Mouse (Mus musculus) heart, adult 9 months (tissue): Measurements from ENCODE around the gene Kcnh2.
A peak's percentile ranks its signal among the peaks of the same experiment; 100 is the strongest.

Source experiments
- DNase-seq, 2 experiments: peaks; one replicate each; pipeline ENCODE4 v3.0.0; 2022; ENCODE audit warnings: low spot score in 2 of 2

Kcnh2 gene

DNA sequence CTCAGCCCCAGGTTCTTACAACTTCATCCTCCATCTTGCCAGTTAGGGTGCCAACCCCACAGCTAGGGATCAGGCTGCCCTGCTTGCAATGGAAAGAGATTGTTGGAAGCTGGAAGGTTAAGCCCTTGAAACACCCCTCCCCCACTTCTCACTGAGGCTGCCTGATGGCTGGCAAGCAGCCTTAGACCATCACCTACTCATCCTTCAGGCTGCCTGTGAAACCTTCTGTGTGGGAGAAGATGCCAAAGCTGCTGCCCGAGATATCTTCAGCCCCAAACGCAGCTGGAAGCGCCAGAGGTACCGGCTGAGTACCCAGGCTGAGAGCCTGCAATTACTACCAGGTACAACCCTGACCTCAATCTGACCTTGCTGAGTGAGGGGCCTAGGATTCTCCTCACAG is 28.1 kb upstream of the Kcnh2 start:
- DNase-seq: no peak

- no peak for DNase-seq
Measured at GRCm38 (mm10) chr5:24378700-24379099, 27.3 kb upstream of the Kcnh2 start.

GRCm38 (mm10) chr5:24374666-24375328 is 23.4 kb upstream of the Kcnh2 start:
- no peak for DNase-seq

DNA sequence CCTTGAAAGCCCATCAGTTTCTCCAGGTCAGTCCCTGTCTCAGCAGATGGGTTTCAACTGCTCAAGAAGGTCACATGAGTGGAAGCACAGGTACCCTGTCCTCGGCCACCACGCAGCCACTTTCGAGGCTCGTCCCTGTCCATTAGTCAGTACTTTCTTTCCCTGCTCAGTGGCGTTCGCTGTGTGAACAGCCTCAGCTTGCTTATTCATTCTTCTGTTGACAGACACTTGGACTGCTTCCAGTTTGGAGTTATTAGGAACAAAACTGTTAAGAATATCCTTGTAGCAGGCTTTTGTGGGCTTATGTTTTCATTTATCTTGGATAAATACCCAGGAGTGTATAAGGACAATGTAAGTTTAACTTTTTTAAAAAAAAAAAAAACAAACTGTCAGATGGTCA is 22.8 kb upstream of the Kcnh2 start:
- no peak for DNase-seq

- DNase-seq: no peak
Measured at GRCm38 (mm10) chr5:24373807-24374206, 22.4 kb upstream of the Kcnh2 start.

- no peak for DNase-seq
Measured at GRCm38 (mm10) chr5:24369767-24370166, 18.4 kb upstream of the Kcnh2 start.

- DNase-seq: no peak
Measured at GRCm38 (mm10) chr5:24366426-24366825, 15.0 kb upstream of the Kcnh2 start.

GRCm38 (mm10) chr5:24365528-24365927 is 14.1 kb upstream of the Kcnh2 start:
- peak in 1 of 2 experiments; percentile 43 for DNase-seq

GRCm38 (mm10) chr5:24364963-24365362 is 13.6 kb upstream of the Kcnh2 start:
- no peak for DNase-seq

DNA sequence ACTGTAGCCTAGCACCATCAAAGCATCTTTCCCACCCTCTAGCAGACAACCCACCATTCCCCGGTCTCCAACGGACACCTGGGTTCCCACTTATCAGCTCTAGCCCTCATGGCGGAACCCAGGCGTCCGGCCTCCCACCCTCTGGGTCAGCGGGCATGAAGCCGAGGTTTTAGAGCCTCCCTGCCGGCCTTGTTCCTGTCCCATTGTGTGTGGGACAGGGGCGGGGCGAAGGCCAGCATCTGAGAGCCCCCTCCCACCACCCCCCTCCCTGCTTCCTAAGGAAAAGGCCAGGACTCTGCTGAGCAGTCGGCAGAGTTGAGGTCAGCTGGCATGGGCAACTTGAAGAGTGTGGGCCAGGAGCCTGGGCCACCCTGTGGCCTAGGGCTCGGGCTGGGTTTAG is 13.1 kb upstream of the Kcnh2 start, which contains the start of gene Nos3:
Gene Nos3 (plus strand): TSS at position 303 of the 400 bp plus-strand sequence.
- DNase-seq: peak; percentile 81 to 88

DNA sequence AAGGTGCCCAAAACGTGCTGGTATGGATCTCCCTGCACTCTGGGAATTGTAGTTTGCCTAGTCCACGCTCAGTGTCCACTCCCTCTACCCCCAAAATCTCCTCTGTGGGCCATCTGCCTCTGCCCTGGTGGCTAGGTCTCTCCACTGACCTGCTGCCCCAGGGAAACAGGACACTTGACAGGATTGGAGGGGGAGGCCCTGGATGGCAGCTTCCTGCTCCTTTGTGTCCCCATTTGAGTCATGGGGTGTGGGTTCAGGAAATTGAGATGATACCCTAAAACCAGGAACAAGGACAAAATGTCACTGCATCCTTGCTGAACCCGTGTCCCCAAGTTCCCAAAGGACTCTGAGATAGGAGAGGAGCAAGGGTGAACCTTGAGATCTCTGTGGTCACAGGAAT is 12.7 kb upstream of the Kcnh2 start:
- DNase-seq: no peak

DNA sequence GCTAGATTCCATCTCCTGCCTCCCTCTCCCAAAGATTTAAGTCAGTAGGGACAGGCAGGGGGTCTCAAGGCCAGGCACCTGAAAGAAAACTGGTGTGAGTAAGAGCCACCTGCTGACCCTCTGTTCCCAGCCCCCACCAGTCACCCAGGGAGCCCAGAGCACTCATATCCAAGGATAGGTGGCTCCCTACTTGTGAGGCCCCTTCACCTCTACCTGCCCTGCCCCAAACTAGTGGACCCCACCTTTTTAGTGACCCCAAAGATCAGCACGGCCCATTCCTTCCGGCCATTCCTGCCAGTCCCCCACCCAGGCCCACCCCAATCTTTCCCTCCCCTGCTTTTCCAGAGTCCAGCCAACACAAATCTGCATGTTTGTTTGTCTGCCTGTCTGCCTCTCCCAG is 12.1 kb upstream of the Kcnh2 start:
- no peak for DNase-seq

GRCm38 (mm10) chr5:24360792-24361454 is 9.5 kb upstream of the Kcnh2 start:
- DNase-seq: peak; percentile 79 to 84

GRCm38 (mm10) chr5:24357461-24357860 is 6.1 kb upstream of the Kcnh2 start:
- peak in 1 of 2 experiments; percentile 50 for DNase-seq

DNA sequence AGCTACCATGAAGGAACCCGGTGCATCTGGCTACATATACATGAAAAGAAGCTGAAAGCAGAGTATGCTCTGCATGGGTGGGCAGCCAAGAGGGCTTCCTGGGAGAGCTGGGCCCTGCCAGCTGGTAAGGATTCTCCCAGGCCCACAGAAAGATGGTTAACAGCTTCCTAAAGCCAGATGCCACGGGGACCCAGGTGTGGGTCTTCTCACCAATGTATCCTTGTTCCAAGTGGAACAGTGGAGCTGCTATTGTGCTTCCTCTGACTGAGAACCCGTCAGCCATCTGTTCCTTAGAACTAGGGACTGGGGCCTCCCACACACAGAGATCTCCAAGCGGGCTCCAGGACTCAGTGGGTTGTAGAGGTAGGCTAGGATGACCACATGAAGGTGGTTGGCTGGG is 5.4 kb upstream of the Kcnh2 start:
- no peak for DNase-seq

GRCm38 (mm10) chr5:24353327-24353726 is 1.9 kb upstream of the Kcnh2 start:
- no peak for DNase-seq

GRCm38 (mm10) chr5:24352251-24352859 is 951 bp upstream of the Kcnh2 start:
- DNase-seq: peak; percentile 64 to 76

- peak; percentile 76 to 78 for DNase-seq
Measured at GRCm38 (mm10) chr5:24351701-24352171, 332 bp upstream of the Kcnh2 start.

DNA sequence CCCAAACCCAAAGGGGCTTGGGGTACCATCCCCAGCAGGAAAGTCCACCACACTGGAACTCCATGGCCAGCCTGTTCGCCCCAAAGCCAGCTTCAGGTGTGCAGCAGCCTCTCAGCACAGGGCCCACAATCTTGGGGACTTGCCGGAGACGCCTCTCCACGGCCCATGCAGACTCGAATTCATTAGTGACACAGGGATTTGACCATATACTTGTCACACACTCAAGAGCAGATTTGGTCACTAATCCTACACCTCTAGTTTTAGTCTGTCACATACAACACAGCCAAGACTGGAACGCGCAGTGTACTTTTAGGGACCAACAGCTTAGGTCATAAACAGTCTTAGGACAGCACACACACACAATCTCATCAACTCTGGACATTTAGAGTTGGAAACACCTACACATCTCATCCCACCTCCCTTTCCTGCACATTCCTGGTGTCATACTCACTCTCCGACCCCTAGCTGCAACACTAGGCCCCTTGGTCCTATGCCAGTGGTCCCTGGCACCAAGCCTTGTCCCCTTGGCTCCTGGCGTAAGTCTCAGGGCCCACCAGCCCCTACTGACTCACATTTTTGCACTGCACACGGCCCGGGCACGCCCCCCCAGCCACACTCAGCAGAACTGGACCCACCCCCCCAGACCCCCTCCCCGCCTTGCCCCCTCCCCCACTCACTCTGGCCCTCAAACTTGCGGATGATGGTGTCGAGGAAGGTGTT is 713 bp downstream of the Kcnh2 start:
- no peak for DNase-seq

DNA sequence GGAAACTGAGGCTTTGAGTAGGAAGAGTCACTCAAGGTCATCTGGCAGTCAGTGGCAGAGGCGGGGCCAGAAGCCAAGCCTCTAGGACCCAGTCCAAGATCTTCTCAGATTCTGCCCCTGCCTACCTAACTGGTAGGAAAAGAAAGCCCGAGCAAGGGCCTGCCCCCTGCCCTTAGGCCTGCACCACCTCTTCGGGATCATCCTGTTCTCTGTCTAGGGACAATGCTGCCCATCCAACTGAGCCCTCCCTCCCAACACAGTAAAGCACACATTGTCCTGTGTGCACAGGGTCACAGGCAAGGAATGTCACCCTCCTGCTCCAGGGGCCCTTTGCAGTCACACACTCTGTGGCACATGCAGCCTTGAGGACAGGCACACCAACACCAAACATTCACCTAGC is 1.3 kb downstream of the Kcnh2 start:
- peak; percentile 56 to 65 for DNase-seq

GRCm38 (mm10) chr5:24348546-24348945 is 2.9 kb downstream of the Kcnh2 start:
- no peak for DNase-seq

GRCm38 (mm10) chr5:24348128-24348527 is 3.3 kb downstream of the Kcnh2 start:
- DNase-seq: peak in 1 of 2 experiments; percentile 60
